Mouse (Mus musculus): ENCODE measurements around the gene Krt42. TPM values are rescaled to one million over a fixed set of nuclear protein-coding genes. Genes with fewer than 3 reads are reported as not detected.

The Krt42 gene
- polyA plus RNA-seq, 1 experiment, result not detected

DNA sequence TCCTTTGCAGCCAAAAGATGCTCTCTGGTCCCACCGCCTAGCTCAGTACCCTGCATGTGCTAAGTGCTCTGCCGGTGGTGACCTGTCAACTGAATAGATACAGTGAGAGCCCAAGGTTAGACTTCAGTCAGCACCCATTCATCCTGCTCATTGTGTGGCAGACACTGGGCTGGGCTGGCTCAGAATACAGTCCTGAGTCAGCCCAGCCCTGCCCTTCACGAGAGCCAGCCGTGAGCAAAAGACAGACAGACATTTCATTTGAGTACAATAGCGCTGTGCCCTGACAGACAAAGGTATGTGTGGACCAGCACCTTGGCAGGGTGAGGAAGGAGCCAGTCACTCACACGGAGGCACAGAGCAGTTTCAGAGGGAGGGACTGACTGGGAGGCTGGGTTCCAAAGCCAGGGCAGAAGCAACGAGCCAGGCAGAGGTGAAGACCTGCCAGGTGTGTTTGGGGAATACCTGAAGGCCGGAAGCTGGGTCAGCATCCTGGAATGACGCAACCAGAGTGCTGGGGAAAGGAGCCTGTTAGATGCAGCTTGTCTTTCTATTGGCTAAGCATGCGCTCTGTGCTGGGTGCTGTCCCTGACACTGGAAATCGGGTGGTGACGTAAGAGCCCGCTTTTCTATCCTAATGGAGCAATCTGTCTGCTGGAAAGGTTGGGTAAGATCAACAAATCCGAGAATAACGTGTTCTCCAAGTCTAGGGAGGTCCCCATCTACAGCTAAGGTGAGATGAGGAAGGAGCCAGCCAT is 8.2 kb upstream of the Krt42 start:
- Histone ChIP-seq H3K4me3 (ENCODE audit: insufficient read depth, poor library complexity, severe bottlenecking) (no peak overlapping the region), H3K79me3 (ENCODE audit: low read depth) (no peaks in the 10 kb centered on the region), H3K36me3 (ENCODE audit: control insufficient read depth, insufficient read depth) (no peaks in the 10 kb centered on the region), H3ac (ENCODE audit: control insufficient read depth, insufficient read length, low read depth) (no peak overlapping the region), H3K27me3 (ENCODE audit: control insufficient read depth, insufficient read depth, insufficient read length) (no peaks in the 10 kb centered on the region), H3K79me2 (ENCODE audit: control insufficient read depth, insufficient read depth) (no peaks in the 10 kb centered on the region)
- TF ChIP-seq CEBPB (IDR thresholded peaks at IDR 0.05; ENCODE audit: low read depth) (peak; percentile 6), MYOG (IDR thresholded peaks at IDR 0.05; ENCODE audit: control insufficient read depth, extremely low read depth, insufficient read length) (no peak)

DNA sequence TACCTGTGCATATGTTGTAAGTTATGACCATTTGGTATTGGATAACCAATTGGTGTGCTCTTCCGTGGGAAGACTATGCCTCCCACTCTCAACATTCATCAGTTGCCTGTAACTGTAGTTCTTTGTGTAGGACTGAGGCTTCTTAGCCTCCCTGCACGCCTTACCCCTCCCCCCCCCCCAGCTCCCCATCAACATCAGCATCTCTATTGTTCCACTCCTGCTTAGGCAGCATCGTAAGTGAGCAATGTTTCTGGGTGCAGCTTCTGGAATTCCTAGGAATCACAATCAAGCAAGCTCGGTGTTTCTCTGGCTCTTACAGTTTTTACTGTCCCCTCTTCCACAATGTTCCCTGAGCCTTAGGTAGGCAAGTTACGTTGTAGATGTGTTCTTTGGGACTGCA is 5.8 kb upstream of the Krt42 start:
- H3K79me3 ChIP-seq (ENCODE audit: low read depth), result no peaks in the 10 kb centered on the region
- no peaks in the 10 kb centered on the region for H3K79me2 ChIP-seq (ENCODE audit: control insufficient read depth, insufficient read depth)
- H3K27me3 ChIP-seq (ENCODE audit: control insufficient read depth, insufficient read depth, insufficient read length), result no peaks in the 10 kb centered on the region
- TF ChIP-seq MYOD1 (IDR thresholded peaks at IDR 0.05; ENCODE audit: control insufficient read depth, insufficient read length, low read depth) (no peak), FOSL1 (IDR thresholded peaks at IDR 0.05; ENCODE audit: insufficient read depth, low read length, poor library complexity, severe bottlenecking) (no peak), CTCF (IDR thresholded peaks at IDR 0.05; ENCODE audit: control insufficient read depth, insufficient read depth, insufficient read length) (no peak), MAX (IDR thresholded peaks at IDR 0.05) (no peak), CEBPB (IDR thresholded peaks at IDR 0.05; ENCODE audit: low read depth) (no peak), MYOG (IDR thresholded peaks at IDR 0.05; ENCODE audit: control insufficient read depth, extremely low read depth, insufficient read length) (no peak), USF1 (IDR thresholded peaks at IDR 0.05; ENCODE audit: low read depth) (no peak)
- no peak overlapping the region for H3K4me3 ChIP-seq (ENCODE audit: insufficient read depth, poor library complexity, severe bottlenecking)
- no peak overlapping the region for H3ac ChIP-seq (ENCODE audit: control insufficient read depth, insufficient read length, low read depth)
- H3K36me3 ChIP-seq (ENCODE audit: control insufficient read depth, insufficient read depth), result no peaks in the 10 kb centered on the region

DNA sequence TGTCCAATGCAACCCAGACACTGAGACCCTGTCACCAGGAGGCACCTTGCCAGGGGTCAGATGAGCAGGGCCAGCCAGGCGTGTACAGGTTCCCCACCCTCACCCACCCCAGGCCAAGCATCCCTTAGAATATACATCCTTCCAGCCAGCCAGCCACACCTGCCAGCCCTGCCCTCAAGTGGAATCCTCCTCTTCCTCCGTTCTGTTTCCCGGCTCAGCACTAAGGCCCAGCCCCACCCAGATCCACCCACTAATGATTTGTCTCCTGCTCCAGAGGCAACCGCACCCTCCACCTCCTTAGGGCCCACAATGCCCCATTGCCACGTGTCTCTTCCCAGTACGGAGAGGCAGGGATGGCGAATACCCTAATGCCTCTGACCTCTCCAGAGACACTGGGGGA is 5.0 kb upstream of the Krt42 start:
- H3K79me3 ChIP-seq (ENCODE audit: low read depth), result no peaks in the 10 kb centered on the region
- H3K27me3 ChIP-seq (ENCODE audit: control insufficient read depth, insufficient read depth, insufficient read length), result no peaks in the 10 kb centered on the region
- H3K79me2 ChIP-seq (ENCODE audit: control insufficient read depth, insufficient read depth), result no peaks in the 10 kb centered on the region
- no peak overlapping the region for H3K4me3 ChIP-seq (ENCODE audit: insufficient read depth, poor library complexity, severe bottlenecking)
- no peak overlapping the region for H3ac ChIP-seq (ENCODE audit: control insufficient read depth, insufficient read length, low read depth)
- H3K36me3 ChIP-seq (ENCODE audit: control insufficient read depth, insufficient read depth), result no peaks in the 10 kb centered on the region
- TF ChIP-seq MAX (IDR thresholded peaks at IDR 0.05) (no peak), USF1 (IDR thresholded peaks at IDR 0.05; ENCODE audit: low read depth) (no peak), CTCF (IDR thresholded peaks at IDR 0.05; ENCODE audit: control insufficient read depth, insufficient read depth, insufficient read length) (no peak), FOSL1 (IDR thresholded peaks at IDR 0.05; ENCODE audit: insufficient read depth, low read length, poor library complexity, severe bottlenecking) (no peak), MYOD1 (IDR thresholded peaks at IDR 0.05; ENCODE audit: control insufficient read depth, insufficient read length, low read depth) (no peak), CEBPB (IDR thresholded peaks at IDR 0.05; ENCODE audit: low read depth) (no peak), MYOG (IDR thresholded peaks at IDR 0.05; ENCODE audit: control insufficient read depth, extremely low read depth, insufficient read length) (no peak)

DNA sequence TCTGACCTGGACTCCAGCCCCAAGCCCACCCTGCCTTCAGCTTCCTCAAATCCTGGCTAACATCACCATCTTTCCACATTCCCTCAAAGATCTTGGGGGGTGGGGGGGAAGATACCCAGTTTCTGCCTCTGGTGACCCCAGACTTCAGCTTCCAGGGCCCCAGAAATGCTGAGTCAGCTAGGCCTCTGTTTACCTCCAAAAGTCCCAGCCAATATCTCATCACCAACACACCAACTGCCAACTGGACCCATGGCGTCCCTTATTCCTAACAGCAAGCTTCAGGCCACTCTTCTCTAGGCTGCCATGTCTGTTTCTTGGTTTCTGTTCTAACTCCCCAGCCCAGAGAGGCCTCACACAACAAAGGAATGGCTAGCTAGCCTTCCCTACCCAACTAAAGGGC is 2.2 kb upstream of the Krt42 start:
- Histone ChIP-seq H3K79me2 (ENCODE audit: control insufficient read depth, insufficient read depth) (no peaks in the 10 kb centered on the region), H3ac (ENCODE audit: control insufficient read depth, insufficient read length, low read depth) (no peak overlapping the region), H3K27me3 (ENCODE audit: control insufficient read depth, insufficient read depth, insufficient read length) (no peaks in the 10 kb centered on the region), H3K36me3 (ENCODE audit: control insufficient read depth, insufficient read depth) (no peaks in the 10 kb centered on the region), H3K4me3 (ENCODE audit: insufficient read depth, poor library complexity, severe bottlenecking) (no peak overlapping the region), H3K79me3 (ENCODE audit: low read depth) (no peaks in the 10 kb centered on the region)
- TF ChIP-seq USF1 (IDR thresholded peaks at IDR 0.05; ENCODE audit: low read depth), result no peak
- no peak for TF ChIP-seq CEBPB (IDR thresholded peaks at IDR 0.05; ENCODE audit: low read depth)
- no peak for TF ChIP-seq FOSL1 (IDR thresholded peaks at IDR 0.05; ENCODE audit: insufficient read depth, low read length, poor library complexity, severe bottlenecking)
- TF ChIP-seq MYOG (IDR thresholded peaks at IDR 0.05; ENCODE audit: control insufficient read depth, extremely low read depth, insufficient read length), result no peak
- TF ChIP-seq MYOD1 (IDR thresholded peaks at IDR 0.05; ENCODE audit: control insufficient read depth, insufficient read length, low read depth), result no peak
- no peak for TF ChIP-seq MAX (IDR thresholded peaks at IDR 0.05)
- TF ChIP-seq CTCF (IDR thresholded peaks at IDR 0.05; ENCODE audit: control insufficient read depth, insufficient read depth, insufficient read length), result no peak

DNA sequence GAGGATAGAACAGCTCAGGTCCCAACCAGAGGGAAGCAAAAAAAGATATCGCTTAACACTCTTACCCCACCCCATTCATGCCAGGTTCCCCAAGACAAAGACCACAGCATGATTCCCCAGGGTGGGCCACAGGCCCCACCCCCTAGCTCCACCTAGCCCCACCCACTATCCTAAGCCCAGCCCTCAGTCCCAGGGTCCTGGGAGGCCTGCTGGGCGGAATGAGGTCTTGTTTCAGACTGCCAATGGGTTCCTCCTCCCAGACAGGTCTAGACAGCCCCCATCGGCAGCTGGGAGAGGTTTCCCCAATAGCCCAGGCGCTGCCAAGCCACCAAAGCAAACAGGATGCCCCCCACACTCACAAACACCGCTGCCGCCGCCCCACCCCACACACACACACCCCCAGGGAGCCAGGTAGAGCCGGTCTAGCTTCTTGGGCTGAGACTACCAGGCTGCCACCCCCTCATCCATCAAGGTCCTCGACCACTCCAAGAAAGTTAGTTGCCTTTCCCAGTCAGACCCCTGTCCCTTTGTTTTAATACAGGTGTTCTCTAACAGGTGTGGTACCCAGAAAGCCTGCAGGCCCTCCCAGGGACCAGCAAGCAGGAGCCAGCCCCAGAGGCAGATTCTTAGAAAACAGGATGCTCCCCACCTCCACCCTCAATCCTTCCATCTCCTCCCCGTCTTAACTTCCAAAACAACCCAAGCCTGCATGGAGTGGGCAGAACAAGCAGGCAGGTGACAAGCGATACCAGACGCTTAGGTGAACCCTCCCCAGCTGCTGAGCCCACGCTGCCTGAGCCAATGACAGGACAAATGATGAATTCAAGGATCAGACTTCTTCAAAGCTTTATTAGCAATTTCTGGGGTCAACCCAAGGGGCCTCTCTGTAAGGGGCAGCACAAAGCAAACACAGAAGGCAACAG is 7.4 kb downstream of the Krt42 start:
- TF ChIP-seq USF1 (IDR thresholded peaks at IDR 0.05; ENCODE audit: low read depth) (no peak), MYOG (IDR thresholded peaks at IDR 0.05; ENCODE audit: control insufficient read depth, extremely low read depth, insufficient read length) (no peak), MYOD1 (IDR thresholded peaks at IDR 0.05; ENCODE audit: control insufficient read depth, insufficient read length, low read depth) (no peak), FOSL1 (IDR thresholded peaks at IDR 0.05; ENCODE audit: insufficient read depth, low read length, poor library complexity, severe bottlenecking) (no peak), CTCF (IDR thresholded peaks at IDR 0.05; ENCODE audit: control insufficient read depth, insufficient read depth, insufficient read length) (no peak), MAX (IDR thresholded peaks at IDR 0.05) (no peak), CEBPB (IDR thresholded peaks at IDR 0.05; ENCODE audit: low read depth) (no peak)
- Histone ChIP-seq H3ac (ENCODE audit: control insufficient read depth, insufficient read length, low read depth) (no peak overlapping the region), H3K36me3 (ENCODE audit: control insufficient read depth, insufficient read depth) (no peaks in the 10 kb centered on the region), H3K27me3 (ENCODE audit: control insufficient read depth, insufficient read depth, insufficient read length) (peaks cover 12% of the 10 kb centered on the region), H3K79me2 (ENCODE audit: control insufficient read depth, insufficient read depth) (no peaks in the 10 kb centered on the region), H3K79me3 (ENCODE audit: low read depth) (no peaks in the 10 kb centered on the region), H3K4me3 (ENCODE audit: insufficient read depth, poor library complexity, severe bottlenecking) (no peak overlapping the region)

All from C2C12 (cell line).